Mouse (Mus musculus): ENCODE measurements around the gene Aak1. TPM values are rescaled to one million over a fixed set of nuclear protein-coding genes. Genes with fewer than 3 reads are reported as not detected.
"Not testable (repeated sequence)": the region's sequence is repeated elsewhere in the genome, so short reads cannot be mapped to it uniquely, and the experiment has no call there.

The Aak1 gene
- total RNA-seq, 1 experiment from 2014 or later, result 29.3 TPM

- ATAC-seq (ENCODE audit: extremely low read depth, insufficient number of reproducible peaks, low FRiP score, poor library complexity, severe bottlenecking), result no peak
Measured at GRCm38 (mm10) chr6:87041431-87041830, 192.1 kb downstream of the Aak1 start.

GRCm38 (mm10) chr6:87042004-87042336 lies 192.7 kb downstream of the Aak1 start:
- ATAC-seq (ENCODE audit: extremely low read depth, insufficient number of reproducible peaks, low FRiP score, poor library complexity, severe bottlenecking), result no peak

GRCm38 (mm10) chr6:87042337-87043130 lies 193.2 kb downstream of the Aak1 start, which contains the start of gene Gfpt1:
TSS of gene Gfpt1 (plus strand) at chr6:87042846.
- ATAC-seq (ENCODE audit: extremely low read depth, insufficient number of reproducible peaks, low FRiP score, poor library complexity, severe bottlenecking), result peak; percentile 84

GRCm38 (mm10) chr6:87043131-87043516 lies 193.8 kb downstream of the Aak1 start:
- no peak for ATAC-seq (ENCODE audit: extremely low read depth, insufficient number of reproducible peaks, low FRiP score, poor library complexity, severe bottlenecking)

GRCm38 (mm10) chr6:87044895-87045294 lies 195.6 kb downstream of the Aak1 start:
- no peak for ATAC-seq (ENCODE audit: extremely low read depth, insufficient number of reproducible peaks, low FRiP score, poor library complexity, severe bottlenecking)

DNA sequence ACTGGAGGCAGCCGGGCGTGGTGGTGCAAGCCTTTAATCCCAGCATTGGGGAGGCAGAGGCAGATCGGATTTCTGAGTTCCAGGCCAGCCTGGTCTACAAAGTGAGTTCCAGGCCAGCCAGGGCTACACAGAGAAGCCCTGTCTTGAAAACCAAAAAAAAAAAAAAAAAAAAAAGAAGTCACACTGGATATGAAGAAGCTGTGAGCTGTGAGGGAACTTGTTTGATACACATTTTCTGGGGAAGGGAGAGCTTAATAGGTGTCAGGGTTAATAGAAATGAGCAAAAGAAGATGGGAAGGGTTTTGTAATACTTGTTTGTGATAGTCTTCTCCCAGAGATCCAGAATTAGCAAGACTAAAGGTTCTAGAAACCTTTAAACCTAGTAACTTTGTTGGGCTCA lies 196.2 kb downstream of the Aak1 start:
- no peak for ATAC-seq (ENCODE audit: extremely low read depth, insufficient number of reproducible peaks, low FRiP score, poor library complexity, severe bottlenecking)

- ATAC-seq (ENCODE audit: extremely low read depth, insufficient number of reproducible peaks, low FRiP score, poor library complexity, severe bottlenecking), result not testable (repeated sequence)
Measured at GRCm38 (mm10) chr6:87048712-87049111, 199.4 kb downstream of the Aak1 start.

DNA sequence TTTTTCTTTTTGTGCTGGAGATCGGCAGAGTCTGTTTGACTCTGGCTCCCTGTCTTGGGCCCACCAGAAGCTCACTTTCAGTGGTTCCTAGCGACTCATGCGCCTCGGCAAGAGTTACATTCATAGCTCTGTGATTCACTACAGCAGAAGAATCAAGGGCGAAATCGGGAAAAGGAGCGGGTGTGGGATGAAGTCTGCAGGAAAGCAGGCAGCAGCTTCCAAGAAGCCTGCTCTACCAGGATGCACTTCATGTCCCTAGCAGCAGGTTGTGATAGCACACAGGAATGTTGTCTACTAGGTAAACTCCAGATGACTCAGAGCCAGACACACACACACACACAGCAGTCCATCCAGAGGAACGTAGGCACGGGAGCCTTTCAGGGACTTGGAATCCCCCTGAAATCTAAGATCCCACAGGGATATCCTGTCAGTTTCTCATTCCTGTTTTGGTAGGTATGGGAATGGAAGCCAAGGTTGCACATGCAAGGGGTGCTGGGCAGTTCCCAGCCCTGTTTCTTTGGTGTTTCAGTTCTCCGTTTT lies 202.6 kb downstream of the Aak1 start:
- ATAC-seq (ENCODE audit: extremely low read depth, insufficient number of reproducible peaks, low FRiP score, poor library complexity, severe bottlenecking), result no peak

Other genes starting within 250 kb of the Aak1 start
- 195 and 207 TPM in 2 replicates for gene Asprv1, start 221.4 kb upstream of the Aak1 start, total RNA-seq (2017)
- 846 and 903 TPM in 2 replicates for gene Mxd1, start 180.4 kb upstream of the Aak1 start, total RNA-seq (2017)
- gene Snrnp27, start 165.0 kb upstream of the Aak1 start, total RNA-seq (2017), result 58.8 and 65.9 TPM in 2 replicates
- 27.6 and 33.4 TPM in 2 replicates for gene Gmcl1, start 116.1 kb upstream of the Aak1 start, total RNA-seq (2017)
- 12.5 and 14.9 TPM in 2 replicates for gene Anxa4, start 55.9 kb upstream of the Aak1 start, total RNA-seq (2017)
- gene Nfu1, start 159.7 kb downstream of the Aak1 start, total RNA-seq (2017), result 44.0 and 47.8 TPM in 2 replicates
- 24.4 and 24.9 TPM in 2 replicates for gene Gfpt1, start 193.3 kb downstream of the Aak1 start, total RNA-seq (2017)

Data from neutrophil, adult 5-6 weeks (primary cell).